Mouse (Mus musculus) right cerebral cortex, postnatal 10 days (tissue): ENCODE measurements around the gene Arhgap44.
A peak's percentile ranks its signal among the peaks of the same experiment; 100 is the strongest.

Experiments
- DNase-seq, 2 experiments: peaks; one replicate each; pipeline ENCODE4 v3.0.0; 2021; ENCODE audit warnings: low spot score in 2 of 2

Arhgap44 gene

DNA sequence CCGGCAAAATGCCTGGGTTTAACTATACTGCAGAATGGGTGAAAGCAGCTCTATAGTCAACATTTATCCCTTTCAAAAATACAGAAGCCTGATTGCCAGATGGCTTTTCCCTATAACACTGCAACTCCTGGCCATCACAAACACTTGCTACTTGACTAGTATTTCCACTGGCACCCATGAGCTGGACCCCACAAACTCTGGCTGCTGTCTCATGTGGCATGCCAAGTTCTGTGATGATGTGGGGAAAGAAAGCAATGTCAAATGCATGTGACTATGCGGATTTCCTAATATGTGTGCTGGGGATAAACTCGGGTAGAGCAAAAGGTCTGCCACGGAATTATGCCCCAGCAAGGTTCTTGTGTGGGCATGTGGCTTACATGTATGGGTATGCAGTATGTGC is 156.7 kb downstream of the Arhgap44 start:
- no peak for DNase-seq

DNA sequence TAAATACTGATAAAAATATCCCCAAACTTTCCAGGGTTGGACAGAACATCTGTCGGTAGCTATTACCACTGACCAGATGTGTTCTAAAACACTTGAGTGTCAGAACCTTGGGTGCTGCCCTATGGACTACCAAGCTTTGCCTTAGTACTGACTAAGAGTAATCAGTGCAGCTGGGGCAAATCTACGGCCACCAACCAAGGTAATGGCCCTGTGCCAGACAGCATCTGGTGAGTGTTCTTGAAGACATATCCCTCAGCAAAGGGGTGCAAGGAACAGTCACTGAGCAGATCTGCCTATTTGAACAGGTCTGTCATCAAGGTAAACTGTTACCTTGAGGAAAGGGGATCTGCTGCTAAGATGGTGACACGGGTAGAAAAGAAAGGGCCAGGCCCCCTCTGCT is 157.9 kb downstream of the Arhgap44 start:
- no peak for DNase-seq

DNA sequence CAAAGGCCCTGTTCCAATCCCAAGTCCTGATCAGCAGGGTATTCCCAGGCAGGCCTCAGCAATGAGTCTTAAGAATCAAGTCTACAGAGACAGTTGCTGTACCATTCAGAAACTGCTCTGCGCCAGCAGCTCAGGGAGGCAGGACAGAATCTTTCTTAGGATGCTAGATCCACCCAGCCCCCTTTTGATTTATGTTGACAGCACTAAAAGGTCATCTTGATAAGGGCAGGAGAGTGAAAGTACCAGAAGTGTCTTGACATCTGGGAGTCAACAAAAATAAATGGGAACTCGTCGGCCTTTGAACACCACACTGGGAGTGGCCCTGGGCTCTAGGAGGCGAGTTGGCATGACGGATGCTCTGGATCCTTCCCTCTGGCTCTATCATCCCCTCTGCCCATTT is 159.2 kb downstream of the Arhgap44 start:
- DNase-seq, result no peak

DNA sequence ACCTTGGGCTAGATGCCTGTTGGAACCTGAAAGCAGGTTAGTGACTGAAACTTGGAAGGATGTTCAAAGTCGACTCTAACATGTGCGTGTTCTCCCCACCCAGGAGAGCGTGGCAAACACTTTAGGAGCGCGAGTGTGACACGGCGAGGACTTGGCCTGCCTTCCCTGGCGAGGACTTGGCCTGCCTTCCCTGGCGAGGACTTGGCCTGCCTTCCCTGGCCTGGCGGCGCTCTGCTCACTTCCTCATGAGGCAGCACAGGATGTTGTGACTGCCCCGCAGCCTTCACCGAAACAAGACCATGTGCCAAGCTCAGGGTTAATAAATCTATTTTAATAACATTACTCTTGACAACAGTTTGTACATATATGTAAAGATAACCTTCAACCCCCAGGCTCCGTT is 161.0 kb downstream of the Arhgap44 start:
- DNase-seq, result no peak

DNA sequence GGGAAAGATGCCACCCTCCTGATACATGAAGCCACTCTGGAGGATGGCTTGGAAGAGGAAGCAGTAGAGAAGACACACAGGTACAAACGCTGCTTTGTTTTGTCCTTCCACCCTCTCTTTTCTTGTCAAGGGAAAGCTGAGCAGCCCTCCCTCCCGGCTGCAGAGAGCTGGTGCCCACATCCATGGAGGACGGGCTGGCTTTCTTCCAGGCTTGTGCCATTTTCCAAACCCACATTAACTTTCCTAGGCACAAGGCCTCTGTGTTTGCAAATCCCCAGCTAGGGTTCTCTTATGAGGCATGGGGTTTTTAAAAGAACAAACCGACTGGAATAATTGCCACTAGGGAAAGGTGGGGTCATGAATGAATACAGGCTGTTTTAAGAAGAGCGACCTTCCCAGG is 163.1 kb downstream of the Arhgap44 start:
- DNase-seq, result peak in 1 of 2 experiments; percentile 46

DNA sequence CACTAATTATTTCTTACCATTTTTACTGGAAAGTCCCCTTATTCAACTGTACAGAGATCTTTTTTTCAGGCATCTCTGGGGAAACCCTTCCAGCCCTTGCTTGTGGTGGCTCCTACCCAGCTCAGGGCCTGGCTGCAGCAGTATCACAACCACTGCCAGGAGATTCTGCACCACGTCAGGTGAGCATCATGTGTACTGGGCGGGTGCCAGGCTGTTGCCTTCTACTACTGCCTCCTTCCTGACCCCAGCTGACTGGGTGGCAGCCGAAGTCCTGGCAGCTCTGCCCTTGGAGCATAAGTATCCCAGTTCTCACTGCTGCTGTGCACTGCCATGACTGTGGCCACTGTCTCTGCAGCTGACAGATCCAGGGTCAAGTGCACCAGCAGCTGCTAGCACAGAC is 164.3 kb downstream of the Arhgap44 start:
- DNase-seq, result no peak

DNA sequence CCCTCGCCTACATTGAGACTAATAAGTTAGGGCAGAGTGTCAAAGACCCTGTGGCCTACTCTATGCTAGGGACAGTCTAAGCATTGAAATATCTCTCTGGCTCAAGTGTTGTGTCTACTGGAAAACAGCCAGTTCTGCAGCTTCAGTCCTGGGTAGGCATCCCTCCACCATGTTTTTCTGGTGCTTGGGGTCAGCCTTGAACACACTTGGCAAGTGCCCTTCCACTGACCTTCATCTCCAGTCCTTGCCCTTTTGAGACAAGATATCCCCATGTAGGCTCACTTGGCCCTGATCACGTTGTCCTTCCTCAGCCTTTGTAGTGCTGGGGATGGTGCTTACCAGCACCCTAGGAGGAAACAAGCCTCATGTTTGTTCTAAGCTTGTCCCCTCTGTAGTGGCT is 174.2 kb downstream of the Arhgap44 start:
- no peak for DNase-seq

DNA sequence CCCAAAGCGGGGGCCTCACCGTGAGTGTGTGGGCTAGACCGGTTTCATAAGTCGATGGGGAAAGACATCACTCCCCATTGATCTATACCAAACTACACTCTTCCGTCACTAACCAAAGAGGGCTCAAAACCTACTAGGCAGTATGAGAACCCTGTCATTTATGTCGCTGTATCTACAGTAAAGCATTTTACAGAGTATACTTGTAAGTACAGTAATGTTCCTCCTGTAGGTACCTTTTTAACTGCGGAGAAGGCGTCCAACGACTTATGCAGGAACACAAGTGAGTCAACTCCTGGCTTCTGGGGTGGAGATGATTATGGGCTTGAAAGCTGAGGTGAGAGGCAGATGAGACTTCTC is 183.3 kb downstream of the Arhgap44 start:
- no peak for DNase-seq

DNA sequence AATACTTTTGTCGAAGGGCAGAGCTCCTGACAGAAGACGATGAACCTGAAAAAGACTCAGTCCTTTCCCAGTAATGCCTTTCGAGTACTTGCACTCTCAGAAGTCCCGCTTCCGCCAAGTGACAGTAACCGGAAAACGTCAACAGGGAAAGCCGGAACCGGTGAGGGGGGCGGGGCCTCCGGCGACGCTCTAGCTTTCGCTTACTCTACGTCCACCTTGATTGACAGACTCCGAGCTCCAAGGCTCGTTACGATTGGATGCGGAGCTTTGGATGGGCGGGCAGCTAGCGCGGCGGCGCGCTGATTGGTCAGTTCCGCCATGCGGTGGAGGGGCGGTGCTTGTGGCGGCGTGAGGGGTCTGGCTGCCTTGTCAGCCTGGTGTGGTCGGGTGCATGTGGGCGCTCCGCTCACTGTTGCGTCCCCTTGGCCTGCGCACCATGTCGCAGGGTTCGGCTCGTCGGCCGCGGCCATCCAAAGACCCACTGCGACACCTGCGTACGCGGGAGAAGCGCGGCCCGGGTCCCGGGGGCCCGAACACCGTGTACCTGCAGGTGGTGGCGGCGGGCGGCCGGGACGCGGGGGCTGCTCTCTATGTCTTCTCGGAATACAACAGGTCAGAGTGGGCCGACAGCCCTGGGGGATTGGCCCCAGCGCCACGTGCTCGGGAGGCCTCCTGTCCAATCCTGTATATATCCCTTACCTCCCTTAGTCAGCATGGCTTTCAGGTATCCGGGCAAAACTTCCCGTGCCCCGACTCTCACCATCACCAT is 183.9 kb downstream of the Arhgap44 start, which contains the start of gene Elac2:
Gene Elac2 (plus strand): TSS at position 319 of the 769 bp plus-strand sequence.
- peak; percentile 98 to 99 for DNase-seq

DNA sequence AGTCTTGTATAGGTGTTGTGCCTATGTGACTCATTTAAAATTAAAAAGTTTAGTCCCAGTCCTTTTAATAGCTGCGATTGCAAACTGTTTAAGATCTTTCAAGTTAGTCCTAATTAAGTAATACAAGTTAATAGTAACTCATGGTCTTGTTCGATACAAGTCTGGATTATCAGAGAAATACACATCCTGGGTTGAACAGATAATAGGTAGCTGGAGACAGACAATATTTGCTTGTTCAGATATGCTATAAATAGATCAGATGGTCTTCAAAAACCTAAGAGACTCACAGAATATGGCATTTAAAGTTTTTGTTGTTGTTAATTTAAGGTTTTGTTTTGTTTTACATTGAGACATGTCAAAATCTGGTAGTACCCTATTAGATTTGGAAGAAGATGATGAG is 190.3 kb downstream of the Arhgap44 start:
- DNase-seq, result no peak

DNA sequence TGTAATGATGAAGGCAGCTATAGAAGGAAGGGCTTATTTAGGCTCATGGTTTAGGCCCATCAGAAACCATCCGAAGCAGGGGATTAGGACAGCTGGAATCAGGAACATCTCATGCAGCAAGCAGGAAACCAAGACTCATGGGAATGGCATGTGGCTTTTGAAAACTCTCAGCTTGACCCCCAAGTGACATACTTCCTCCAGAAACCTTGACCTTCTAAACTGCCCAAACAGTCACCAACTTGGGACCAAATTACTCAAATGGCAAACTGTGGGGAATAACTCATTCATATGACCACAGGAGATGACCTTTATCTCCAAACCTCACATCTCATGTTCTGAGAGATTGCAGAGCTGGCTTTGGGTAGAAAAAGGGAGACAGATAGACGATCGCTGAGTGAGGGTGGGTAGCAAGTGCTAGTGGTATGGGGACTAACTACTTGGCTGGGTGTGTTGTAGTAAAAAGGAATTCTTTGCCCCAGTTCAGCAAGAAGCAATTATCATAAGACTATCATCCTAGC is 191.2 kb downstream of the Arhgap44 start:
- no peak for DNase-seq

DNA sequence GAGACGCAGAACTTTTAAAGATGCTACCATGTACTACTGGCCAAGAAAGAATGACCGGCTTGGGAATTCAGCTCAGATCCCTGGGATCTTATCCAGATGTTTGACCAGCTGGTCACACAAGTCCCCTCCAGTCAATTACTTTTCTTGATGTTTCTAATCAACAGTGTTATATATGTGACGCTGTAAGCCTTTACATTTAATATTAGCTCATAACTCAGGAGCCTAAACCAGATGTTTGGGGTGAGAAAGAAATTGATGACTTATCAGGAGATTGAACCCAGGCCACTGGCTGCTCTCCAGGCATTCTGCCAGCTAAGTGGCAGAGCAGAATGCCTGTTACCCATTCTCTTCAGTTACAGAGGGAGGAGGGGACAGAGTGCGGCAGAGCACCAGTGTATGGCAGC is 193.8 kb downstream of the Arhgap44 start:
- DNase-seq, result no peak

DNA sequence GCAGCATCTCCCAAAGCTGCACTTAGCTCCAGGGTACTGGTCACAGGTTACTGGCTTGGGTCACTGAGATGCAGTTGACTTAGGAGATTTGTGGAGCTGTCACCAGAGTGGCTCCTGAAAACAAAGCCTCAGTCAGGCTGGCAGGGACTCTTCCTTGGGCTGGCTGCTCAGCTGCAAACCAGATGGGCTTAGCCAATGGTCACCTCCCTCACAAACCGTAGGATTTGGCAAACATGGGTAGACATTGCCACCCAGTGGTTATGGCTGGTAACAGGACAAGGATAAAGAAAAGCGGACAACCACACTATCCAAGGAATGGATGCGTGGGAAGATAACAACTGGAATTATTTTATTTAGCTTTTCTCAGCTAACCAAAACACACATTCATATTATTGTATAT is 194.3 kb downstream of the Arhgap44 start:
- DNase-seq, result peak; percentile 83 to 87

DNA sequence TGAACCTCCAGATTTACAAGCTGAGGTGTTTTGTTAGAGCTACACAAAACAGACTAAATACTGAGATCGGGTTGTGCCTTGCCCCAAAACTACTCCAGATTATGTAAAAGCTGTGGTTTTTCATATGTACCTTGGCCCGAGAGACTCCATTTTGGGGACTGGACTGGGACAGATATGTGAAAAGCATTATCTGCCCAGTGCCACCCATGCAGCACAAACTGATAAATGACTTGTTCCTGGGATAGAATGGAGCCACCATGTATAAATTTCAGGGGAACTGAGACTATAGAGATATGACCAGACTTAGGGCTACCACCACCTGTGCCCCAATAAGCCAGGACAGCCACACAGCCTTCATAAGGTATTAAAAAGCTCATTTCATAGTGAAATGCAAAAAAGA is 200.1 kb downstream of the Arhgap44 start:
- no peak for DNase-seq

DNA sequence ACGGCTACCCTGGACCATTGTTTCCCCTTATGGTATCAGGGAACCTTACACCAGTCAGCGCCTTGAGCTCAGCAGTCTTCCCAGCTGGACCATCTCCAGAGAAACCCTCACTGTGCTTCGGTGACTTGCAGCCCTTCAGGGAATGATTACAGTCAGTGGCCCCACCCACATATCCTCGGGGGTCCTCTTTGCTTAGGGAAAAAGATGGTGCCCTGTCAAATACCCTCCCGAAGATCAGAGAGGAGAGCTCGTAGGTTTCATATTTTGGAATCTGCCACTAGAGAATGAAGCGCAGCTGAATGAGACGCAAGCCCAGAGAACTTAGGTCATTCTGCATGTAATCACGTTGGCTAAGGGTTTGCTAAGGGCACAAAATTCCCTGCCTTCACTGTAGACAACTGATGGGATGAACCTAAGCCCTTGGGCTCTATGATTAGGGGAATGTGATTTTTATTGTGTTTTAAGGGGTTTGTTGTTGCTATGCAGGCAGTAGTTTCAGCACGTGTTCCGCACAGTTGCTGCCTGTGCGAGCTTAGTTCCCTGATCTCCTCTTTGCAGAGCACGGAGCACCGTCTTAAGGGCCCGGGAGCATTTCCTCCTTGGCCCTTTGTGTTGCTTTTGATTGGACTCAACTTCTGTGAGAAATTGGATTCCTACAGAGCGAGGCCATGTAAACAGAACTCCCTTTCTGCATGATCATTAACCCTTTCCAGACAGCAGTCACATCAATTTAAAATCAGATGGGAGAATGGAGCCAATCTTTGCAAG is 205.6 kb downstream of the Arhgap44 start:
- DNase-seq, result no peak
